Mouse (Mus musculus) bone marrow macrophage, adult 2 months (primary cell): ENCODE data around the gene Uba7. TPM values are rescaled to one million over a fixed set of nuclear protein-coding genes. Genes with fewer than 3 reads are reported as not detected.
A peak's percentile ranks its signal among the peaks of the same experiment; 100 is the strongest.

Source experiments
- H3K27ac ChIP-seq: 2 replicates; pipeline ENCODE4 v1.5.1; 2012; ENCODE audit warnings: low read depth, low read length; ENCODE audit not compliant: insufficient read depth
- H3K4me1 ChIP-seq: 2 replicates; pipeline ENCODE4 v1.6.1; 2012; ENCODE audit warnings: low read length; ENCODE audit not compliant: control insufficient read depth, insufficient read depth
- H3K4me3 ChIP-seq: 2 replicates; pipeline ENCODE4 v1.5.1; 2012; ENCODE audit warnings: mild to moderate bottlenecking, low read length, moderate library complexity; ENCODE audit not compliant: insufficient read depth
- CTCF ChIP-seq: IDR thresholded peaks from 2 replicates; pipeline ENCODE4 v1.5.1; 2012; ENCODE audit warnings: low read depth, mild to moderate bottlenecking, low read length, moderate library complexity
- POLR2A ChIP-seq: IDR thresholded peaks from 2 replicates; pipeline ENCODE4 v1.6.1; 2012; ENCODE audit warnings: mild to moderate bottlenecking, low read depth, low read length, borderline replicate concordance
- polyA plus RNA-seq: library from polyadenylated mRNA; stranded (reverse); fragments of >200 nt; gene quantifications from 2 replicates; pipeline ENCODE4 v1.2.4, GENCODE M21; 2012; ENCODE audit not compliant: missing spikeins, insufficient read depth, insufficient read length

Uba7 gene
- 157 and 173 TPM in 2 replicates for polyA plus RNA-seq

- H3K27ac ChIP-seq = peak within 1 kb of the TSS; percentile 84
- H3K4me1 ChIP-seq = peaks cover 35% of the 10 kb centered on the region
- TF ChIP-seq POLR2A (no peak), CTCF (no peak)
- H3K4me3 ChIP-seq = peak within 1 kb of the TSS; percentile 65
Measured at GRCm38 (mm10) chr9:107975399-107976386, at the start of gene Uba7. Gene Uba7 (plus strand): TSS chr9:107975505.

GRCm38 (mm10) chr9:107926920-107927420, 48.3 kb upstream of the Uba7 start:
- no peak overlapping the region for H3K27ac ChIP-seq
- H3K4me1 ChIP-seq = peaks cover 25% of the 10 kb centered on the region
- no peak overlapping the region for H3K4me3 ChIP-seq
- TF ChIP-seq CTCF (no peak), POLR2A (no peak)

GRCm38 (mm10) chr9:107927749-107928148, 47.6 kb upstream of the Uba7 start:
- H3K4me1 ChIP-seq = peaks cover 18% of the 10 kb centered on the region
- TF ChIP-seq POLR2A = no peak
- no peak for TF ChIP-seq CTCF
- H3K4me3 ChIP-seq = no peak overlapping the region
- no peak overlapping the region for H3K27ac ChIP-seq

GRCm38 (mm10) chr9:107928169-107928568, 47.1 kb upstream of the Uba7 start, which contains the start of gene Actl11:
Gene Actl11 (plus strand): TSS chr9:107928469.
- peaks cover 14% of the 10 kb centered on the region for H3K4me1 ChIP-seq
- TF ChIP-seq POLR2A (no peak), CTCF (no peak)
- no peak within 1 kb of the TSS for H3K4me3 ChIP-seq
- H3K27ac ChIP-seq = no peak within 1 kb of the TSS

- no peaks in the 10 kb centered on the region for H3K4me1 ChIP-seq
- TF ChIP-seq POLR2A (no peak), CTCF (no peak)
- H3K27ac ChIP-seq = no peak overlapping the region
- no peak overlapping the region for H3K4me3 ChIP-seq
Measured at GRCm38 (mm10) chr9:107932221-107932620, 43.1 kb upstream of the Uba7 start.

GRCm38 (mm10) chr9:107934146-107934545, 41.2 kb upstream of the Uba7 start:
- Histone ChIP-seq H3K4me3 (no peak overlapping the region), H3K4me1 (no peaks in the 10 kb centered on the region), H3K27ac (no peak overlapping the region)
- no peak for TF ChIP-seq CTCF
- no peak for TF ChIP-seq POLR2A

- 0 out of 2 replicates have a peak within 1 kb of the TSS, but pooled peaks have one; percentile 4 for H3K4me3 ChIP-seq
- H3K27ac ChIP-seq = no peak within 1 kb of the TSS
- H3K4me1 ChIP-seq = no peaks in the 10 kb centered on the region
- no peak for TF ChIP-seq POLR2A
- no peak for TF ChIP-seq CTCF
Measured at GRCm38 (mm10) chr9:107935374-107935773, 39.9 kb upstream of the Uba7 start, which contains the start of gene Camkv. Gene Camkv (plus strand): TSS chr9:107935674.

- no peak overlapping the region for H3K27ac ChIP-seq
- TF ChIP-seq POLR2A (no peak), CTCF (no peak)
- 0 out of 2 replicates have a peak overlapping the region, but pooled peaks have one; percentile 4 for H3K4me3 ChIP-seq
- no peaks in the 10 kb centered on the region for H3K4me1 ChIP-seq
Measured at GRCm38 (mm10) chr9:107935790-107936214, 39.5 kb upstream of the Uba7 start.

- Histone ChIP-seq H3K4me3 (0 out of 2 replicates have a peak overlapping the region, but pooled peaks have one; percentile 4), H3K27ac (no peak overlapping the region), H3K4me1 (no peaks in the 10 kb centered on the region)
- TF ChIP-seq POLR2A (no peak), CTCF (no peak)
Measured at GRCm38 (mm10) chr9:107936215-107936822, 39.0 kb upstream of the Uba7 start.
